Mouse (Mus musculus): ENCODE results near the gene Gm11168. TPM values are rescaled to one million over a fixed set of nuclear protein-coding genes. Genes with fewer than 3 reads are reported as not detected.
"Not testable (repeated sequence)": the region's sequence is repeated elsewhere in the genome, so short reads cannot be mapped to it uniquely, and the experiment has no call there.

The Gm11168 gene
- not detected for total RNA-seq (2021)

GRCm38 (mm10) chr9:3002794-3003396 is at the start of gene Gm11168:
Gene Gm11168 (plus strand): TSS chr9:3003346.
- intact Hi-C loops (cut with DNase I); DNase-seq (ENCODE audit: low spot score in 2 of 2): not testable (repeated sequence)

DNA sequence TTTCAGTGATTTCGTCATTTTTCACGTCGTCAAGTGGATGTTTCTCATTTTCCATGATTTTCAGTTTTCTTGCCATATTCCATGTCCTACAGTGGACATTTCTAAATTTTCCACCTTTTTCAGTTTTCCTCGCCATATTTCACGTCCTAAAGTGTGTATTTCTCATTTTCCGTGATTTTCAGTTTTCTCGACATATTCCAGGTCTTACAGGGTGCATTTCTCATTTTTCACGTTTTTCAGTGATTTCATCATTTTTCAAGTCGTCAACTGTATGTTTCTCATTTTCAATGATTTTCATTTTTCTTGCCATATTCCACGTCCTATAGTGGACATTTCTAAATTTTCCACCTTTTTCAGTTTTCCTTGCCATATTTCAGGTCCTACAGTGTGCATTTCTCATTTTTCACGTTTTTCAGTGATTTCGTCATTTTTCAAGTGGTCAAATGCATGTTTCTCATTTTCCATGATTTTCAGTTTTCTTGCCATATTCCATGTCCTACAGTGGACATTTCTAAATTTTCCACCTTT is 2.6 kb upstream of the Gm11168 start, which contains the start of gene Gm10722:
Gene Gm10722, plus strand, starts transcription at position 478 of the 528 bp plus-strand sequence.
- intact Hi-C loops (cut with DNase I): not testable (repeated sequence)
- peak in 1 of 2 experiments; percentile 23 for DNase-seq (ENCODE audit: low spot score in 2 of 2)

GRCm38 (mm10) chr9:3001006-3001405 is 2.1 kb upstream of the Gm11168 start:
- intact Hi-C loops (cut with DNase I): not testable (repeated sequence)
- peak in 1 of 2 experiments; percentile 3 for DNase-seq (ENCODE audit: low spot score in 2 of 2)

- intact Hi-C loops (cut with DNase I): not testable (repeated sequence)
- DNase-seq (ENCODE audit: low spot score in 2 of 2): peak; percentile 78 to 91
Observed at GRCm38 (mm10) chr9:3001948-3002659, 1.0 kb upstream of the Gm11168 start.

- DNase-seq (ENCODE audit: low spot score in 2 of 2); intact Hi-C loops (cut with DNase I): not testable (repeated sequence)
Observed at GRCm38 (mm10) chr9:3006179-3006578, 3.0 kb downstream of the Gm11168 start.

DNA sequence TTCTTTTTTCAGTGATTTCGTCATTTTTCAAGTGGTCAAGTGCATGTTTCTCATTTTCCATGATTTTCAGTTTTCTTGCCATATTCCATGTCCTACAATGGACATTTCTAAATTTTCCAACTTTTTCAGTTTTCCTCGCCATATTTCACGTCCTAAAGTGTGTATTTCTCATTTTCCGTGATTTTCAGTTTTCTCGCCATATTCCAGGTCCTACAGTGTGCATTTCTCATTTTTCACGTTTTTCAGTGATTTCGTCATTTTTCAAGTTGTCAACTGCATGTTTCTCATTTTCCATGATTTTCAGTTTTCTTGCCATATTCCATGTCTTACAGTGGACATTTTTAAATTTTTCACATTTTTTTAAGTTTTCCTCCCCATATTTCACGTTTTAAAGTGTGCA is 3.5 kb downstream of the Gm11168 start:
- intact Hi-C loops (cut with DNase I): not testable (repeated sequence)
- peak; percentile 69 to 94 for DNase-seq (ENCODE audit: low spot score in 2 of 2)

DNA sequence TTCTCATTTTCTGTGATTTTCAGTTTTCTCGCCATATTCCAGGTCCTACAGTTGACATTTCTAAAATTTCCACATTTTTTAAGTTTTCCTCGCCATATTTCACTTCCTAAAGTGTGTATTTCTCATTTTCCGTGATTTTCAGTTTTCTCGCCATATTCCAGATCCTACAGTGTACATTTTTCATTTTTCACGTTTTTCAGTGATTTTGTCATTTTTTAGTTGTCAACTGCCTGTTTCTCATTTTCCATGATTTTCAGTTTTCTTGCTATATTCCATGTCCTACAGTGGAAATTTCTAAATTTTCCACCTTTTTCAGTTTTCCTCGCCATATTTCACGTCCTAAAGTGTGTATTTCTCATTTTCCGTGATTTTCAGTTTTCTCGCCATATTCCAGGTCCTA is 4.1 kb downstream of the Gm11168 start:
- DNase-seq (ENCODE audit: low spot score in 2 of 2); intact Hi-C loops (cut with DNase I): not testable (repeated sequence)

DNA sequence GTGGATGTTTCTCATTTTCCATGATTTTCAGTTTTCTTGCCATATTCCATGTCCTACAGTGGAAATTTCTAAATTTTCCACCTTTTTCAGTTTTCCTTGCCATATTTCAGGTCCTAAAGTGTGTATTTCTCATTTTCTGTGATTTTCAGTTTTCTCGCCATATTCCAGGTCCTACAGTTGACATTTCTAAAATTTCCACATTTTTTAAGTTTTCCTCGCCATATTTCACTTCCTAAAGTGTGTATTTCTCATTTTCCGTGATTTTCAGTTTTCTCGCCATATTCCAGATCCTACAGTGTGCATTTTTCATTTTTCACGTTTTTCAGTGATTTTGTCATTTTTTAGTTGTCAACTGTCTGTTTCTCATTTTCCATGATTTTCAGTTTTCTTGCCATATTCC is 6.2 kb downstream of the Gm11168 start:
- intact Hi-C loops (cut with DNase I); DNase-seq (ENCODE audit: low spot score in 2 of 2): not testable (repeated sequence)

- DNase-seq (ENCODE audit: low spot score in 2 of 2); intact Hi-C loops (cut with DNase I): not testable (repeated sequence)
Observed at GRCm38 (mm10) chr9:3012054-3012621, 9.0 kb downstream of the Gm11168 start.

DNA sequence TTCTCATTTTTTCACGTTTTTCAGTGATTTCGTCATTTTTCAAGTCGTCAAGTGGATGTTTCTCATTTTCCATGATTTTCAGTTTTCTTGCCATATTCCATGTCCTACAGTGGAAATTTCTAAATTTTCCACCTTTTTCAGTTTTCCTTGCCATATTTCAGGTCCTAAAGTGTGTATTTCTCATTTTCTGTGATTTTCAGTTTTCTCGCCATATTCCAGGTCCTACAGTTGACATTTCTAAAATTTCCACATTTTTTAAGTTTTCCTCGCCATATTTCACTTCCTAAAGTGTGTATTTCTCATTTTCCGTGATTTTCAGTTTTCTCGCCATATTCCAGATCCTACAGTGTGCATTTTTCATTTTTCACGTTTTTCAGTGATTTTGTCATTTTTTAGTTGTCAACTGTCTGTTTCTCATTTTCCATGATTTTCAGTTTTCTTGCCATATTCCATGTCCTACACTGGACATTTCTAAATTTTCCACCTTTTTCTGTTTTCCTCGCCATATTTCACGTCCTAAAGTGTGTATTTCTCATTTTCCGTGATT is 9.7 kb downstream of the Gm11168 start, which contains the start of gene Gm10721:
Gene Gm10721, plus strand, starts transcription at position 408 of the 547 bp plus-strand sequence.
- intact Hi-C loops (cut with DNase I); DNase-seq (ENCODE audit: low spot score in 2 of 2): not testable (repeated sequence)

DNA sequence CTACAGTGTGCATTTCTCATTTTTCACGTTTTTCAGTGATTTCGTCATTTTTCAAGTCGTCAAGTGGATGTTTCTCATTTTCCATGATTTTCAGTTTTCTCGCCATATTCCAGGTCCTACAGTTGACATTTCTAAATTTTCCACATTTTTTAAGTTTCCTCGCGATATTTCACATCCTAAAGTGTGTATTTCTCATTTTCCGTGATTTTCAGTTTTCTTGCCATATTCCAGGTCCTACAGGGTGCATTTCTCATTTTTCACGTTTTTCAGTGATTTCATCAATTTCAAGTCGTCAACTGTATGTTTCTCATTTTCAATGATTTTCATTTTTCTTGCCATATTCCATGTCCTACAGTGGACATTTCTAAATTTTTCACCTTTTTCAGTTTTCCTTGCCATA is 12.2 kb downstream of the Gm11168 start, which contains the start of gene Gm10720:
Gene Gm10720, plus strand, starts transcription at position 301 of the 400 bp plus-strand sequence.
- DNase-seq (ENCODE audit: low spot score in 2 of 2); intact Hi-C loops (cut with DNase I): not testable (repeated sequence)

DNA sequence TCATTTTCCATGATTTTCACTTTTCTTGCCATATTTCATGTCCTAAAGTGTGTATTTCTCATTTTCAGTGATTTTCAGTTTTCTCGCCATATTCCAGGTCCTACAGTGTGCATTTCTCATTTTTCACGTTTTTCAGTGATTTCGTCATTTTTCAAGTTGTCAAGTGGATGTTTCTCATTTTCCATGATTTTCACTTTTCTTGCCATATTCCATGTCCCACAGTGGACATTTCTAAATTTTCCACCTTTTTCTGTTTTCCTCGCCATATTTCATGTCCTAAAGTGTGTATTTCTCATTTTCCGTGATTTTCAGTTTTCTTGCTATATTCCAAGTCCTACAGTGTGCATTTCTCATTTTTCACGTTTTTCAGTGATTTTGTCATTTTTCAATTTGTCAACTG is 12.8 kb downstream of the Gm11168 start:
- DNase-seq (ENCODE audit: low spot score in 2 of 2); intact Hi-C loops (cut with DNase I): not testable (repeated sequence)

- not testable (repeated sequence) for DNase-seq (ENCODE audit: low spot score in 2 of 2)
Observed at GRCm38 (mm10) chr9:3017108-3017507, 14.0 kb downstream of the Gm11168 start, which contains the start of gene Gm10719. Gene Gm10719 (plus strand): TSS chr9:3017408.

DNA sequence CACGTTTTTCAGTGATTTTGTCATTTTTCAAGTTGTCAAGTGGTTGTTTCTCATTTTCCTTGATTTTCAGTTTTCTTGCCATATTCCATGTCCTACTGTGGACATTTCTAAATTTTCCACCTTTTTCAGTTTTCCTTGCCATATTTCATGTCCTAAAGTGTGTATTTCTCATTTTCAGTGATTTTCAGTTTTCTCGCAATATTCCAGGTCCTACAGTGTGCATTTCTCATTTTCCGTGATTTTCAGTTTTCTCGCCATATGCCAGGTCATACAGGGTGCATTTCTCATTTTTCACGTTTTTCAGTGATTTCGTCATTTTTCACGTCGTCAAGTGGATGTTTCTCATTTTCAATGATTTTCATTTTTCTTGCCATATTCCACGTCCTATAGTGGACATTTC is 15.8 kb downstream of the Gm11168 start:
- DNase-seq (ENCODE audit: low spot score in 2 of 2); intact Hi-C loops (cut with DNase I): not testable (repeated sequence)

More at GRCm38 (mm10) chr9:3017108-3017507, 14.0 kb downstream of the Gm11168 start, which contains the start of gene Gm10719:
- intact Hi-C loops (cut with DNase I): not testable (repeated sequence)

DNA sequence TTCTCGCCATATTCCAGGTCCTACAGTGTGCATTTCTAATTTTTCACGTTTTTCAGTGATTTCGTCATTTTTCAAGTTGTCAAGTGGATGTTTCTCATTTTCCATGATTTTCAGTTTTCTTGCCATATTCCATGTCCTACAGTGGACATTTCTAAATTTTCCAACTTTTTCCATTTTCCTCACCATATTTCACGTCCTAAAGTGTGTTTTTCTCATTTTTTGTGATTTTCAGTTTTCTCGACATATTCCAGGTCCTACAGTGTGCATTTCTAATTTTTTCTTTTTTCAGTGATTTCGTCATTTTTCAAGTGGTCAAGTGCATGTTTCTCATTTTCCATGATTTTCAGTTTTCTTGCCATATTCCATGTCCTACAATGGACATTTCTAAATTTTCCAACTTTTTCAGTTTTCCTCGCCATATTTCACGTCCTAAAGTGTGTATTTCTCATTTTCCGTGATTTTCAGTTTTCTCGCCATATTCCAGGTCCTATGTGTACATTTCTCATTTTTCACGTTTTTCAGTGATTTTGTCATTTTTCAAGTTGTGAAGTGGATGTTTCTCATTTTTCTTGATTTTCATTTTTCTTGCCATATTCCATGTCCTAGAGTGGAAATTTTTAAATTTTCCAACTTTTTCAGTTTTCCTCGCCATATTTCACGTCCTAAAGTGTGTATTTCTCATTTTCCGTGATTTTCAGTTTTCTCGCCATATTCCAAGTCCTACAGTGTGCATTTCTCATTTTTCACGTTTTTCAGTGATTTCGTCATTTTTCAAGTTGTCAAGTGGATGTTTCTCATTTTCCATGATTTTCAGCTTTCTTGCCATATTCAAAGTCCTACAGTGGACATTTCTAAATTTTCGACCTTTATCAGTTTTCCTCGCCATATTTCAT is 16.9 kb downstream of the Gm11168 start:
- peak in 1 of 2 experiments; percentile 10 for DNase-seq (ENCODE audit: low spot score in 2 of 2)
- intact Hi-C loops (cut with DNase I): not testable (repeated sequence)

DNA sequence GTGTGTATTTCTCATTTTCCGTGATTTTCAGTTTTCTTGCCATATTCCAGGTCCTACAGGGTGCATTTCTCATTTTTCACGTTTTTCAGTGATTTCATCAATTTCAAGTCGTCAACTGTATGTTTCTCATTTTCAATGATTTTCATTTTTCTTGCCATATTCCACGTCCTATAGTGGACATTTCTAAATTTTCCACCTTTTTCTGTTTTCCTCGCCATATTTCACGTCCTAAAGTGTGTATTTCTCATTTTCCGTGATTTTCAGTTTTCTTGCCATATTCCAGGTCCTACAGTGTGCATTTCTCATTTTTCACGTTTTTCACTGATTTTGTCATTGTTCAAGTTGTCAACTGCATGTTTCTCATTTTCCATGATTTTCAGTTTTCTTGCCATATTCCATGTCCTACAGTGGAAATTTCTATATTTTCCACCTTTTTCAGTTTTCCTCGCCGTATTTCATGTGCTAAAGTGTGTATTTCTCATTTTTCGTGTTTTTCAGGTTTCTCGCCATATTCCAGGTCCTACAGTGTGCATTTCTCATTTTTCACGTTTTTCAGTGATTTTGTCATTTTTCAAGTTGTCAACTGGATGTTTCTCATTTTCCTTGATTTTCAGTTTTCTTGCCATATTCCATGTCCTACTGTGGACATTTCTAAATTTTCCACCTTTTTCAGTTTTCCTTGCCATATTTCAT is 19.3 kb downstream of the Gm11168 start:
- DNase-seq (ENCODE audit: low spot score in 2 of 2): peak in 1 of 2 experiments; percentile 44
- intact Hi-C loops (cut with DNase I): not testable (repeated sequence)

GRCm38 (mm10) chr9:3023312-3023984 is 20.3 kb downstream of the Gm11168 start, which contains the start of gene Gm10718:
Gene Gm10718 (plus strand): TSS chr9:3023547.
- intact Hi-C loops (cut with DNase I); DNase-seq (ENCODE audit: low spot score in 2 of 2): not testable (repeated sequence)

Data from left cerebral cortex, postnatal 36 days (tissue).